Mouse (Mus musculus) heart, postnatal 0 days (tissue): ENCODE data around the gene Med11.

Experiments used
- CTCF ChIP-seq: IDR thresholded peaks from 2 replicates; pipeline ENCODE4 v1.5.1; 2016; ENCODE audit warnings: antibody characterized with exemption, control low read depth, low read depth
- EP300 ChIP-seq: IDR thresholded peaks from 2 replicates; pipeline ENCODE4 v1.6.1; 2016; ENCODE audit warnings: antibody characterized with exemption, low read depth

- TF ChIP-seq EP300, result no peak
- TF ChIP-seq CTCF, result no peak
These were observed 33.8 kb downstream of the Med11 start for GRCm38 (mm10) chr11:70485498-70485897.
